Mouse (Mus musculus): ENCODE results near the gene Shc3.

GRCm38 (mm10) chr13:51588005-51588404 lies 18.8 kb upstream of the Shc3 start:
- TF ChIP-seq POLR2A (IDR thresholded peaks at IDR 0.05; ENCODE audit: borderline replicate concordance, extremely low read depth, insufficient read depth, insufficient read length, poor library complexity, severe bottlenecking) (no peak), CTCF (IDR thresholded peaks at IDR 0.05; ENCODE audit: borderline replicate concordance, extremely low read depth, insufficient read depth, insufficient read length) (no peak)
